Mouse (Mus musculus) liver (tissue): ENCODE results near the gene Col8a2.

ENCODE experiments used
- DNase-seq: peaks from one replicate; pipeline ENCODE4 v3.0.0-alpha.2; 2020; ENCODE audit warnings: mixed read lengths

Col8a2 gene

DNA sequence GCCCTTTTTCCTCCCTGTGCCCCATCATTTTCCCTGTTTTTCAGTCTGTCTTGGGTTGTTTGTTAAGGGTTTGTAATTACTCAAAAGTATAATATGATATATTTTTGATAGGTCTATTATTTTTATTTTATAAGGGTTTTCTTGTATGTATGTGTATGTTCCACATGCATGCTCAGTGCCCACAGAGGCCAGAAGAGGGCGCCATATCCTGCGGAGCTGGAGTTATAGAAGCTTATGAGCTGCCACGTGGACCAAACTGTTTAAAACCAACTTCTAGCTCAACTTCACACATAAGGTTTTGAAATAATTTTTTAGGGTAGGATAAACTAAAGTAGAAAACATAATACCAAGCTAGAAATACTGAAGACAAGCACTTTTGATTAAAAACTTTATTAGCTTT, 45.8 kb downstream of the Col8a2 start:
- DNase-seq = peak; percentile 61

GRCm38 (mm10) chr4:126339461-126339860, 52.9 kb downstream of the Col8a2 start:
- no peak for DNase-seq

DNA sequence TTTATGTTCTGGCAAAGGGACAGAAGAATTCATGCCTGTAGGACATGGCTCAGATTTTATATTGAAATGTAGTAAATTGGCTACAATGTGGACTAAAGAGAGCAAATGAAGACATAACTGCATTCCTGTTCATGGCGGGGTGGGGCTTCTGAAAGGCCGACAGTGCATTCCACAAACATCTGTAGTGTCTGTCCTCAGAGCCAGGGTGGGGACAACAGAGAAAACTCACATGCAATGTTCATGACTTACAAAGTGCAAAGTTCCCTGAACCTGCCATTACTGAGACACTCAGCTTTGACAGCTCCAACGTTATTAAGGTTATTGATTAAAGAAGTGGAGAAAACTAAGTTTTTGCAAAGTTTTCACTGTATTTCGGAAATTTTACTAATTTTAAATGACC, 56.9 kb downstream of the Col8a2 start:
- no peak for DNase-seq

DNA sequence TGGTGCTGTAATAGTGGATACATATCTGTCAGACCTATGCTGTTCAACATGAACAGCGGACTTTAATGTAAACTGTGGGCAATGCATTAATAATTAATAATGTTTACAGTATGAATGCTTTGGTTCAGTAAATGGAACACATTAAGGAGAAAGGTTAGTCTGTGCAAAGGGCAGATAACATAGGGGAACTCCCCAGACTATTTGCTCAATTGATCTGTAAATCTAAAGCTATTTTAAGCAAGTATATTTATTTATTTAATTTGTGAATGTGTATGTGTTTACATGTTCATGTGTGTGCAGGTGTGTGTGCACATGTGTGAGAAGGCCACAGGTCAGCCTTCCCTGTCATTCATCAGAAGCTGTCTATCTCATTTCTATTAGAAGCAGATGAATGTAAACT, 73.5 kb downstream of the Col8a2 start:
- no peak for DNase-seq
